Mouse (Mus musculus): ENCODE measurements around the gene Kirrel. TPM values are rescaled to one million over a fixed set of nuclear protein-coding genes. Genes with fewer than 3 reads are reported as not detected.

Kirrel gene
- polyA plus RNA-seq, 1 experiment from 2014 or later = 0.71 TPM

GRCm38 (mm10) chr3:87151294-87151826 is 23.2 kb downstream of the Kirrel start:
- Histone ChIP-seq H3K4me1 (ENCODE audit: control insufficient read depth, low read depth, low read length) (no peaks in the 10 kb centered on the region), H3K27ac (ENCODE audit: low read length) (no peak overlapping the region), H3K4me2 (ENCODE audit: low read depth, low read length) (no peak overlapping the region), H3K9me3 (replicated peaks; ENCODE audit: control insufficient read depth, low read length) (no peaks in the 10 kb centered on the region), H3K27me3 (ENCODE audit: control insufficient read depth, insufficient read depth, low read depth, low read length) (no peaks in the 10 kb centered on the region), H3K36me3 (ENCODE audit: control insufficient read depth, insufficient read depth) (no peaks in the 10 kb centered on the region), H3K9ac (ENCODE audit: low read depth, low read length) (no peak overlapping the region), H3K4me3 (ENCODE audit: low read depth, low read length) (no peak overlapping the region)
- 46% methylated on average over 2 of the region's 2 CpGs for WGBS (ENCODE audit: insufficient replicate concordance)
- ATAC-seq (ENCODE audit: low read depth) = no peak

GRCm38 (mm10) chr3:87150689-87151244 is 23.8 kb downstream of the Kirrel start:
- ATAC-seq (ENCODE audit: low read depth) = no peak
- H3K27ac ChIP-seq (ENCODE audit: low read length) = no peak overlapping the region; the same call in 1 of the 2 replicates

GRCm38 (mm10) chr3:87150056-87150688 is 24.4 kb downstream of the Kirrel start:
- 53% methylated on average over 8 of the region's 8 CpGs for WGBS (ENCODE audit: insufficient replicate concordance)
- H3K4me3 ChIP-seq (ENCODE audit: low read depth, low read length) = no peak overlapping the region
- no peaks in the 10 kb centered on the region for H3K4me1 ChIP-seq (ENCODE audit: control insufficient read depth, low read depth, low read length)
- no peaks in the 10 kb centered on the region for H3K9me3 ChIP-seq (replicated peaks; ENCODE audit: control insufficient read depth, low read length)
- ATAC-seq (ENCODE audit: low read depth) = no peak
- no peak overlapping the region; the same call in none of the 2 replicates for H3K27ac ChIP-seq (ENCODE audit: low read length)
- no peaks in the 10 kb centered on the region for H3K36me3 ChIP-seq (ENCODE audit: control insufficient read depth, insufficient read depth)
- H3K27me3 ChIP-seq (ENCODE audit: control insufficient read depth, insufficient read depth, low read depth, low read length) = no peaks in the 10 kb centered on the region
- H3K9ac ChIP-seq (ENCODE audit: low read depth, low read length) = no peak overlapping the region
- no peak overlapping the region for H3K4me2 ChIP-seq (ENCODE audit: low read depth, low read length)

More at GRCm38 (mm10) chr3:87150689-87151244, 23.8 kb downstream of the Kirrel start:
- Histone ChIP-seq H3K36me3 (ENCODE audit: control insufficient read depth, insufficient read depth) (no peaks in the 10 kb centered on the region), H3K4me3 (ENCODE audit: low read depth, low read length) (no peak overlapping the region), H3K9ac (ENCODE audit: low read depth, low read length) (no peak overlapping the region), H3K4me2 (ENCODE audit: low read depth, low read length) (no peak overlapping the region), H3K27me3 (ENCODE audit: control insufficient read depth, insufficient read depth, low read depth, low read length) (no peaks in the 10 kb centered on the region), H3K9me3 (replicated peaks; ENCODE audit: control insufficient read depth, low read length) (no peaks in the 10 kb centered on the region), H3K4me1 (ENCODE audit: control insufficient read depth, low read depth, low read length) (no peaks in the 10 kb centered on the region)
- 54% methylated on average over 16 of the region's 16 CpGs for WGBS (ENCODE audit: insufficient replicate concordance)

- no peak overlapping the region for H3K27ac ChIP-seq (ENCODE audit: low read length)
- 54% methylated on average over 10 of the region's 10 CpGs for WGBS (ENCODE audit: insufficient replicate concordance)
Observed at GRCm38 (mm10) chr3:87149425-87149824, 25.1 kb downstream of the Kirrel start.

GRCm38 (mm10) chr3:87144476-87145240 is 29.9 kb downstream of the Kirrel start:
- Histone ChIP-seq H3K27me3 (ENCODE audit: control insufficient read depth, insufficient read depth, low read depth, low read length) (no peaks in the 10 kb centered on the region), H3K4me2 (ENCODE audit: low read depth, low read length) (no peak overlapping the region), H3K9ac (ENCODE audit: low read depth, low read length) (no peak overlapping the region), H3K4me3 (ENCODE audit: low read depth, low read length) (no peak overlapping the region), H3K36me3 (ENCODE audit: control insufficient read depth, insufficient read depth) (no peaks in the 10 kb centered on the region), H3K4me1 (ENCODE audit: control insufficient read depth, low read depth, low read length) (no peaks in the 10 kb centered on the region), H3K9me3 (replicated peaks; ENCODE audit: control insufficient read depth, low read length) (no peaks in the 10 kb centered on the region), H3K27ac (ENCODE audit: low read length) (no peak overlapping the region)
- no peak for ATAC-seq (ENCODE audit: low read depth)
- 46% methylated on average over 6 of the region's 6 CpGs for WGBS (ENCODE audit: insufficient replicate concordance)

More at GRCm38 (mm10) chr3:87149425-87149824, 25.1 kb downstream of the Kirrel start:
- Histone ChIP-seq H3K36me3 (ENCODE audit: control insufficient read depth, insufficient read depth) (no peaks in the 10 kb centered on the region), H3K4me1 (ENCODE audit: control insufficient read depth, low read depth, low read length) (no peaks in the 10 kb centered on the region), H3K9ac (ENCODE audit: low read depth, low read length) (no peak overlapping the region), H3K9me3 (replicated peaks; ENCODE audit: control insufficient read depth, low read length) (no peaks in the 10 kb centered on the region), H3K4me3 (ENCODE audit: low read depth, low read length) (no peak overlapping the region), H3K27me3 (ENCODE audit: control insufficient read depth, insufficient read depth, low read depth, low read length) (no peaks in the 10 kb centered on the region), H3K4me2 (ENCODE audit: low read depth, low read length) (no peak overlapping the region)
- ATAC-seq (ENCODE audit: low read depth) = no peak

GRCm38 (mm10) chr3:87140284-87140683 is 34.3 kb downstream of the Kirrel start:
- H3K4me2 ChIP-seq (ENCODE audit: low read depth, low read length) = no peak overlapping the region
- H3K4me3 ChIP-seq (ENCODE audit: low read depth, low read length) = no peak overlapping the region
- no peak overlapping the region for H3K9ac ChIP-seq (ENCODE audit: low read depth, low read length)
- H3K27me3 ChIP-seq (ENCODE audit: control insufficient read depth, insufficient read depth, low read depth, low read length) = no peaks in the 10 kb centered on the region
- 73% methylated on average over 5 of the region's 5 CpGs for WGBS (ENCODE audit: insufficient replicate concordance)
- H3K27ac ChIP-seq (ENCODE audit: low read length) = no peak overlapping the region
- no peaks in the 10 kb centered on the region for H3K36me3 ChIP-seq (ENCODE audit: control insufficient read depth, insufficient read depth)
- no peak for ATAC-seq (ENCODE audit: low read depth)
- no peaks in the 10 kb centered on the region for H3K9me3 ChIP-seq (replicated peaks; ENCODE audit: control insufficient read depth, low read length)
- H3K4me1 ChIP-seq (ENCODE audit: control insufficient read depth, low read depth, low read length) = no peaks in the 10 kb centered on the region

- WGBS (ENCODE audit: insufficient replicate concordance) = 70% methylated on average over 7 of the region's 7 CpGs
- ATAC-seq (ENCODE audit: low read depth) = no peak
Observed at GRCm38 (mm10) chr3:87136782-87137181, 37.8 kb downstream of the Kirrel start.

GRCm38 (mm10) chr3:87134951-87135350 is 39.6 kb downstream of the Kirrel start:
- H3K9ac ChIP-seq (ENCODE audit: low read depth, low read length) = no peak overlapping the region
- no peaks in the 10 kb centered on the region for H3K4me1 ChIP-seq (ENCODE audit: control insufficient read depth, low read depth, low read length)
- H3K36me3 ChIP-seq (ENCODE audit: control insufficient read depth, insufficient read depth) = no peaks in the 10 kb centered on the region
- no peak overlapping the region for H3K27ac ChIP-seq (ENCODE audit: low read length)
- H3K9me3 ChIP-seq (replicated peaks; ENCODE audit: control insufficient read depth, low read length) = no peaks in the 10 kb centered on the region
- H3K4me3 ChIP-seq (ENCODE audit: low read depth, low read length) = no peak overlapping the region
- ATAC-seq (ENCODE audit: low read depth) = no peak
- H3K4me2 ChIP-seq (ENCODE audit: low read depth, low read length) = no peak overlapping the region
- H3K27me3 ChIP-seq (ENCODE audit: control insufficient read depth, insufficient read depth, low read depth, low read length) = no peaks in the 10 kb centered on the region

More at GRCm38 (mm10) chr3:87136782-87137181, 37.8 kb downstream of the Kirrel start:
- no peak overlapping the region for H3K4me2 ChIP-seq (ENCODE audit: low read depth, low read length)
- H3K27ac ChIP-seq (ENCODE audit: low read length) = no peak overlapping the region
- H3K27me3 ChIP-seq (ENCODE audit: control insufficient read depth, insufficient read depth, low read depth, low read length) = no peaks in the 10 kb centered on the region
- H3K9ac ChIP-seq (ENCODE audit: low read depth, low read length) = no peak overlapping the region
- no peaks in the 10 kb centered on the region for H3K9me3 ChIP-seq (replicated peaks; ENCODE audit: control insufficient read depth, low read length)
- no peaks in the 10 kb centered on the region for H3K4me1 ChIP-seq (ENCODE audit: control insufficient read depth, low read depth, low read length)
- no peak overlapping the region for H3K4me3 ChIP-seq (ENCODE audit: low read depth, low read length)
- no peaks in the 10 kb centered on the region for H3K36me3 ChIP-seq (ENCODE audit: control insufficient read depth, insufficient read depth)
